Mouse (Mus musculus) liver, adult 2 months (tissue): ENCODE measurements around the gene Ctbp1. TPM values are rescaled to one million over a fixed set of nuclear protein-coding genes. Genes with fewer than 3 reads are reported as not detected.
A peak's percentile ranks its signal among the peaks of the same experiment; 100 is the strongest.

Source experiments
- DNase-seq: peaks from one replicate; pipeline ENCODE4 v3.0.0-alpha.2; 2011; ENCODE audit warnings: low read depth, low spot score; ENCODE audit errors: extremely low read depth
- H3K27ac ChIP-seq: fragments of 200-500 bp; replicated peaks from 2 replicates; pipeline ENCODE4 v1.5.1; 2012; ENCODE audit warnings: low read depth, mild to moderate bottlenecking, control low read depth, inconsistent platforms, low read length; ENCODE audit not compliant: insufficient read depth
- H3K27me3 ChIP-seq: fragments of 200-500 bp; 2 replicates; pipeline ENCODE4 v1.6.1; 2012; ENCODE audit warnings: mild to moderate bottlenecking, moderate library complexity, low read length, inconsistent platforms; ENCODE audit not compliant: control insufficient read depth, insufficient read depth
- H3K36me3 ChIP-seq: fragments of 200-500 bp; 2 replicates; pipeline ENCODE4 v1.6.1; 2012; ENCODE audit warnings: low read length, inconsistent platforms; ENCODE audit not compliant: control insufficient read depth, insufficient read depth
- H3K4me1 ChIP-seq: fragments of 200-500 bp; 2 replicates; pipeline ENCODE4 v1.6.1; 2011; ENCODE audit warnings: low read length; ENCODE audit not compliant: control insufficient read depth, insufficient read depth
- H3K4me3 ChIP-seq: fragments of 200-500 bp; 2 replicates; pipeline ENCODE4 v1.5.1; 2011; ENCODE audit warnings: low read depth, mild to moderate bottlenecking, control low read depth, low read length, moderate library complexity; ENCODE audit not compliant: insufficient read depth
- H3K79me2 ChIP-seq: fragments of 200-500 bp; 2 replicates; pipeline ENCODE4 v1.6.1; 2012; ENCODE audit warnings: inconsistent platforms, mild to moderate bottlenecking, low read length, moderate library complexity; ENCODE audit not compliant: control insufficient read depth, insufficient read depth
- H3K9ac ChIP-seq: fragments of 200-500 bp; 2 replicates; pipeline ENCODE4 v1.6.1; 2012; ENCODE audit warnings: low read depth, mild to moderate bottlenecking, control low read depth, inconsistent platforms, low read length
- CTCF ChIP-seq: fragments of 200-500 bp; IDR thresholded peaks from 2 replicates; pipeline ENCODE4 v1.5.1; 2011; ENCODE audit warnings: low read depth, low read length, control low read depth
- POLR2A ChIP-seq: fragments of 200-500 bp; IDR thresholded peaks from 2 replicates; pipeline ENCODE4 v1.6.1; 2011; ENCODE audit warnings: low read length, control low read depth; ENCODE audit not compliant: insufficient read depth; ENCODE audit errors: extremely low read depth
- WGBS: fragments of 180-500 bp; shearing (Covaris S2); methylation state at CpG from one replicate; pipeline ENCODE4 v1.1.7; 2018; 5-methylcytosine and 5-hydroxymethylcytosine counted together
- polyA plus RNA-seq: library from polyadenylated mRNA; depleted of rRNA; stranded (reverse); fragments of >200 nt; gene quantifications from 2 replicates; pipeline ENCODE4 v1.2.3, GENCODE M21; 2012
- total RNA-seq: library from RNA; depleted of rRNA; stranded (reverse); fragments of >200 nt; gene quantifications from 2 replicates; pipeline ENCODE4 v1.2.3, GENCODE M21; 2014

Ctbp1 gene
- total and polyA plus RNA-seq, 2 experiments, result 26.1 to 97.6 TPM

DNA sequence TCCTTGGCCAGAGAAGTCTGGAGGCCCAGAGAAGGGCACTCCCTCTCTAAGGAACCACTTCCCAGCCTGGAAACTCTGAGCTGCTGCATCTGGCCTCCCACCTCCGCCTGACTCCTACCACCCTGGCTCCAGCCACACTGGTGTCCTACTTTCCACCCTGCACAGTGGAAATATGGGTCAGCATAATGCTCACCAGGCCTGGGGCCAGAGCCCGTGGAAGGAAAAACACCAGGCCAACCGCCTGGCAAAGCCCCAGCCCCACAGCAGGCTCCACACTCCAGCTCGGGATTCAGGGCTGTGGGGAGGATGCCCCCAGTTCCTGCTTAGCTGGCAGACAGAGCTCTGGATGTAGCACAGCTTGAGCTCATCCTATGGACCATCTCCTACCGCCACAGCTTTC, 46.4 kb downstream of the Ctbp1 start:
- no peak overlapping the region for H3K9ac ChIP-seq
- no peak for TF ChIP-seq POLR2A
- TF ChIP-seq CTCF, result no peak
- H3K4me3 ChIP-seq, result no peak overlapping the region
- H3K4me1 ChIP-seq, result peaks cover 10% of the 10 kb centered on the region; the same call in 1 of the 2 replicates
- WGBS, result 55% methylated on average over 5 of the region's 5 CpGs
- no peak overlapping the region for H3K27ac ChIP-seq
- H3K36me3 ChIP-seq, result no peaks in the 10 kb centered on the region
- DNase-seq, result no peak
- H3K27me3 ChIP-seq, result no peaks in the 10 kb centered on the region
- no peaks in the 10 kb centered on the region for H3K79me2 ChIP-seq

GRCm38 (mm10) chr5:33225673-33226072, 49.1 kb downstream of the Ctbp1 start:
- Histone ChIP-seq H3K79me2 (no peaks in the 10 kb centered on the region), H3K27ac (no peak overlapping the region), H3K36me3 (no peaks in the 10 kb centered on the region), H3K9ac (no peak overlapping the region), H3K4me1 (peaks cover 17% of the 10 kb centered on the region; the same call in 1 of the 2 replicates), H3K27me3 (no peaks in the 10 kb centered on the region), H3K4me3 (no peak overlapping the region)
- peak; percentile 39 for DNase-seq
- 39% methylated on average over 5 of the region's 5 CpGs for WGBS
- TF ChIP-seq CTCF, result no peak
- TF ChIP-seq POLR2A, result no peak

DNA sequence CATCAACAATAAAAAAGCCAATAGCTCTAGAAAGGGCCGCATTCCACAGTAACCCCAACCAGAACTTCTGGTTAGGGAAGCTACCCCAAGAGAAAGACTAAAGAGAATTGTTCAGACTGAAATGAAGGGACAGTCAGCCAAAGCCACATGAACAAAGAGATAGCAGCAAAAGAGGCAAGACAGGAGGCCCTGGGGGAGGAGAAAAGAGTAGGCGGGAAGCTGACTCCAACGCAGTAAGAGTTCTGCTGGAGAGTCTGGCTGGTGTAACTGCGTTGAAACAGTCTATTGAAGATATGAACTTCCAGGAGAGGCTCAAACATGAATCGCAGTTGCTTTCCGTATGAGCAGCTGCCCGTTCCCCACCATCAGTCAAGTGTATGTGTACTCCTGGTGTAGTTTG, 50.3 kb downstream of the Ctbp1 start:
- 92% methylated on average over 7 of the region's 7 CpGs for WGBS
- H3K4me1 ChIP-seq, result peaks cover 24% of the 10 kb centered on the region
- H3K9ac ChIP-seq, result no peak overlapping the region
- H3K27me3 ChIP-seq, result no peaks in the 10 kb centered on the region
- no peaks in the 10 kb centered on the region for H3K79me2 ChIP-seq
- DNase-seq, result no peak
- no peak overlapping the region for H3K4me3 ChIP-seq
- TF ChIP-seq CTCF, result no peak
- no peak for TF ChIP-seq POLR2A
- H3K36me3 ChIP-seq, result no peaks in the 10 kb centered on the region
- no peak overlapping the region for H3K27ac ChIP-seq

GRCm38 (mm10) chr5:33222841-33223744, 51.7 kb downstream of the Ctbp1 start:
- no peak for DNase-seq
- no peak for TF ChIP-seq POLR2A
- TF ChIP-seq CTCF, result no peak
- Histone ChIP-seq H3K4me1 (peaks cover 34% of the 10 kb centered on the region), H3K27ac (no peak overlapping the region), H3K4me3 (no peak overlapping the region), H3K36me3 (no peaks in the 10 kb centered on the region), H3K27me3 (no peaks in the 10 kb centered on the region), H3K79me2 (no peaks in the 10 kb centered on the region), H3K9ac (no peak overlapping the region)
- 75% methylated on average over 9 of the region's 9 CpGs for WGBS

DNA sequence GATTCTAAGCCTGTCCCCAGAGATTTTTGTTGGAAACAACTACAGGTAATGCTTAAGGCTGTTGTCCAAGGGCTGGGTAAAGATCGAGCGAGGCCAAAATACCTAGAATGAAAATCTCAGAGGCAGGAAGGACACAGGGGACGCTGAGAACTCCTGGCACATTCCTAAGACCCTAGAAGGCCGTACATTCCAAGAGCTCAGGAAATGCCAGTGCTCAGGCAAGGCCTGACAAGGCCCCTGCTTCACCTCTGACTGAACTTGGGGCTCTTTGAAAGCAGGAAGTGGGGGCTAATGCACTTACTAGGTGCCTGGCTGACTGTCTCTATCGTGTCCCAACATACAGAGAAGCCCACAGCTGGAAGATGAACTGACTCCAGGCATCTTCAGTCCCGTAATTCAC, 52.4 kb downstream of the Ctbp1 start:
- Histone ChIP-seq H3K4me3 (no peak overlapping the region), H3K4me1 (peaks cover 41% of the 10 kb centered on the region), H3K36me3 (no peaks in the 10 kb centered on the region), H3K79me2 (no peaks in the 10 kb centered on the region), H3K27me3 (no peaks in the 10 kb centered on the region), H3K27ac (no peak overlapping the region), H3K9ac (no peak overlapping the region)
- no peak for DNase-seq
- WGBS, result 84% methylated on average over 6 of the region's 6 CpGs
- TF ChIP-seq POLR2A (no peak), CTCF (no peak)
